Mouse (Mus musculus): ENCODE results near the gene Smarcd3.
"Not testable (repeated sequence)": the region's sequence is repeated elsewhere in the genome, so short reads cannot be mapped to it uniquely, and the experiment has no call there.

GRCm38 (mm10) chr5:24555335-24555734, 68.9 kb downstream of the Smarcd3 start:
- TF ChIP-seq TBP (IDR thresholded peaks at IDR 0.05; ENCODE audit: low read depth, low read length); NRF1 (IDR thresholded peaks at IDR 0.05; ENCODE audit: insufficient read depth, low read depth, low read length, poor library complexity, severe bottlenecking); MAX (IDR thresholded peaks at IDR 0.05; ENCODE audit: low read length); EP300 (IDR thresholded peaks at IDR 0.05; ENCODE audit: low read depth in 1 of 2, low read length in 2 of 2); POLR2AphosphoS5 (IDR thresholded peaks at IDR 0.05; ENCODE audit: borderline replicate concordance, low read depth, low read length); USF1 (IDR thresholded peaks at IDR 0.05; ENCODE audit: low read depth, low read length); MAFK (IDR thresholded peaks at IDR 0.05; ENCODE audit: borderline replicate concordance, low read depth, low read length); GATA1 (IDR thresholded peaks at IDR 0.05; ENCODE audit: low read depth, low read length); SIN3A (IDR thresholded peaks at IDR 0.05; ENCODE audit: low read length); USF2 (IDR thresholded peaks at IDR 0.05; ENCODE audit: borderline replicate concordance in 1 of 2, insufficient read depth in 1 of 2, low read depth in 1 of 2, low read length in 2 of 2); CTCF (IDR thresholded peaks at IDR 0.05 in 2 of 3, conservative IDR thresholded peaks at IDR 0.05 in 1 of 3; ENCODE audit: control insufficient read depth in 1 of 3, insufficient read depth in 1 of 3, low read depth in 2 of 3, low read length in 3 of 3, poor library complexity in 1 of 3, severe bottlenecking in 1 of 3): not testable (repeated sequence)

Measured in MEL (cell line).